Mouse (Mus musculus): ENCODE measurements around the gene Pecr. TPM values are rescaled to one million over a fixed set of nuclear protein-coding genes. Genes with fewer than 3 reads are reported as not detected.
A peak's percentile ranks its signal among the peaks of the same experiment; 100 is the strongest.

Pecr gene
- polyA plus RNA-seq, 1 experiment from 2014 or later: 12.8 TPM

- H3K4me1 ChIP-seq: peaks cover 14% of the 10 kb centered on the region
- ATAC-seq (ENCODE audit: low FRiP score, low read depth): peak; percentile 98
- peak within 1 kb of the TSS; percentile 67 for H3K9ac ChIP-seq (replicated peaks)
- H3K27ac ChIP-seq (replicated peaks): peak within 1 kb of the TSS; percentile 81
- peak within 1 kb of the TSS; percentile 57 for H3K4me2 ChIP-seq (replicated peaks)
- peak within 1 kb of the TSS; percentile 52 for H3K4me3 ChIP-seq
- WGBS: under 1% methylated on average over 21 of the region's 21 CpGs
- no peaks in the 10 kb centered on the region for H3K9me3 ChIP-seq
- H3K27me3 ChIP-seq: no peaks in the 10 kb centered on the region
- H3K36me3 ChIP-seq: peaks cover 6% of the 10 kb centered on the region; the same call in 1 of the 2 replicates
These were observed 23.2 kb upstream of the Pecr start, which contains the start of gene Xrcc5 for GRCm38 (mm10) chr1:72307317-72307798. Gene Xrcc5, plus strand, starts transcription at chr1:72307421.

- Histone ChIP-seq H3K4me3 (peak overlapping the region; percentile 52), H3K9me3 (no peaks in the 10 kb centered on the region), H3K36me3 (no peaks in the 10 kb centered on the region; the same call in 1 of the 2 replicates), H3K4me2 (replicated peaks) (peak overlapping the region; percentile 57), H3K9ac (replicated peaks) (peak overlapping the region; percentile 67; the same call in 1 of the 2 replicates), H3K4me1 (peaks cover 14% of the 10 kb centered on the region), H3K27me3 (no peaks in the 10 kb centered on the region), H3K27ac (replicated peaks) (peak overlapping the region; percentile 81)
- WGBS: 3% methylated on average over 11 of the region's 11 CpGs
- ATAC-seq (ENCODE audit: low FRiP score, low read depth): peak; percentile 86
These were observed 22.6 kb upstream of the Pecr start for GRCm38 (mm10) chr1:72306679-72307181.

- 60% methylated on average over 3 of the region's 3 CpGs for WGBS
These were observed 22.1 kb upstream of the Pecr start for GRCm38 (mm10) chr1:72306241-72306640.

DNA sequence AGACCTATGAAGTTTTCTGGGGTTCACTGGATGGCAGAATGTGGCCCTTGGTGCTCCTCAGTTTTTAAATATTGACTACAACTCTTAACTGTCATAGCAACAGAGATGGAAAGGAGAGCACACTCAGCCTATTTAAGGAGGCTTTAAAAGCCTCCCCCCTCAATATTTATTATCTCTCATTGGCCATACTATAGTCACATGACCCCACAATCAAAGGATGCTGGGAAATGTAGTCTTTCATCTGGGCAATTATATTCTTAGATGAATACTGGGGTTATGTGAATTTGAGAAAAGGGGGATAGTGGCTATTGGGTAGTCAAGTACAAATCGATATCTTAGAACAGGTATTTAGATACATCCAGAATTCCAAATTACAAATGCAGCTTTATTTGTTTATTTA lies 17.7 kb upstream of the Pecr start:
- Histone ChIP-seq H3K27me3 (no peaks in the 10 kb centered on the region), H3K36me3 (peaks cover 26% of the 10 kb centered on the region), H3K9me3 (no peaks in the 10 kb centered on the region), H3K9ac (replicated peaks) (no peak overlapping the region), H3K4me3 (no peak overlapping the region), H3K4me2 (replicated peaks) (no peak overlapping the region), H3K4me1 (peaks cover 4% of the 10 kb centered on the region; the same call in 1 of the 2 replicates), H3K27ac (replicated peaks) (no peak overlapping the region)
- WGBS: 92% methylated on average over 1 of the region's 1 CpGs
- no peak for ATAC-seq (ENCODE audit: low FRiP score, low read depth)

More at GRCm38 (mm10) chr1:72306241-72306640, 22.1 kb upstream of the Pecr start:
- H3K27me3 ChIP-seq: no peaks in the 10 kb centered on the region
- H3K4me2 ChIP-seq (replicated peaks): peak overlapping the region; percentile 57; the same call in 1 of the 2 replicates
- no peaks in the 10 kb centered on the region for H3K9me3 ChIP-seq
- no peak overlapping the region for H3K4me3 ChIP-seq
- H3K4me1 ChIP-seq: peaks cover 14% of the 10 kb centered on the region
- no peaks in the 10 kb centered on the region for H3K36me3 ChIP-seq
- no peak overlapping the region for H3K9ac ChIP-seq (replicated peaks)
- 0 out of 2 replicates have a peak overlapping the region, but pooled peaks have one; percentile 20 for H3K27ac ChIP-seq (replicated peaks)
- ATAC-seq (ENCODE audit: low FRiP score, low read depth): no peak

DNA sequence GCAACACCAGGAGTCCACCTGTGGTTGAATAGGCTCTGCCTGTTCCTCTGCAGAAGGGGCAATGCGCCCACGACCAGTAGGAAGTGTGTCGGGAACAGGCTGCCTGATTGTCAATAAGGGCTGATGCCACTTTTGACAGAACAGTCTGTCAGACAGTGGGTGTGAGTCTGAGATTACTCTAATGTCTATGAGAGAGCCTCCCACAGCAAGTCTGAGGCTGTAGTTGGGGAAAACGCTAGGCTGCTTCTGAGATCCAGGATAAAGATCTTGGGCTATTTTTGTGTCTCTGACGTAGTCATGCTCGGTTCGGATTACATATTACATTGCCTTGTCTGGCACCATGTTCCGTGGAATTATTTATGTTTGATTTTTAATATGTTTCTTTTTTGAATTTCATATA lies 11.6 kb upstream of the Pecr start:
- no peak for ATAC-seq (ENCODE audit: low FRiP score, low read depth)
- Histone ChIP-seq H3K4me3 (no peak overlapping the region), H3K27me3 (no peaks in the 10 kb centered on the region), H3K27ac (replicated peaks) (no peak overlapping the region), H3K4me1 (no peaks in the 10 kb centered on the region), H3K36me3 (peaks cover 23% of the 10 kb centered on the region), H3K9me3 (no peaks in the 10 kb centered on the region), H3K9ac (replicated peaks) (no peak overlapping the region), H3K4me2 (replicated peaks) (no peak overlapping the region)
- WGBS: 86% methylated on average over 8 of the region's 8 CpGs

- no peaks in the 10 kb centered on the region for H3K27me3 ChIP-seq
- no peak overlapping the region for H3K4me3 ChIP-seq
- no peaks in the 10 kb centered on the region for H3K4me1 ChIP-seq
- no peak overlapping the region for H3K9ac ChIP-seq (replicated peaks)
- no peaks in the 10 kb centered on the region for H3K9me3 ChIP-seq
- WGBS: 80% methylated on average over 4 of the region's 4 CpGs
- no peak overlapping the region for H3K4me2 ChIP-seq (replicated peaks)
- H3K36me3 ChIP-seq: 0 out of 2 replicates have a peak, but pooled peaks cover 6% of the 10 kb centered on the region
- ATAC-seq (ENCODE audit: low FRiP score, low read depth): no peak
- H3K27ac ChIP-seq (replicated peaks): no peak overlapping the region
These were observed 10.0 kb upstream of the Pecr start for GRCm38 (mm10) chr1:72293869-72294663.

GRCm38 (mm10) chr1:72291925-72292324 lies 7.8 kb upstream of the Pecr start:
- WGBS: 88% methylated on average over 2 of the region's 2 CpGs
- H3K4me1 ChIP-seq: peaks cover 9% of the 10 kb centered on the region
- H3K9me3 ChIP-seq: no peaks in the 10 kb centered on the region
- H3K4me3 ChIP-seq: no peak overlapping the region
- no peak for ATAC-seq (ENCODE audit: low FRiP score, low read depth)
- H3K4me2 ChIP-seq (replicated peaks): no peak overlapping the region
- no peak overlapping the region for H3K9ac ChIP-seq (replicated peaks)
- no peak overlapping the region for H3K27ac ChIP-seq (replicated peaks)
- H3K27me3 ChIP-seq: no peaks in the 10 kb centered on the region
- no peaks in the 10 kb centered on the region for H3K36me3 ChIP-seq

DNA sequence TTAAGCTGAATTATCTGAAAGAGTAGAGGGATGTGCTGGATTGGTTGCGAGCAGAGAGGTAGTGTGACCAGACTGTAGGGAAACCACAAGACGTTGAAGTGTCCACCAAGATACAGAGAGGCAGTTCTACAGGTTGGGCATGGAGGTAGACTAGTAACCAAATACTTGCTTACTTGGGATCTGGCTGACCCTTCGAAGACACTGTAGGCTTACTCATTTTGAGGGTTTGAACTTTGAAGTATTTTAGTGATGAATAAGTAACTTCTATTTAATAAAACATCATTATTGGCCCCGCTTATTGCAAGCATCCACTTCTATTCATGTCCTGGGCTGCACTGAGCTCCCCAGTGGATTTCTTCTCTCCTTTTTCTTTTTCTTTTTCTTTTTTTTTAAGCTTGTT lies 7.3 kb upstream of the Pecr start:
- no peaks in the 10 kb centered on the region for H3K36me3 ChIP-seq
- H3K9ac ChIP-seq (replicated peaks): no peak overlapping the region
- no peak overlapping the region for H3K4me2 ChIP-seq (replicated peaks)
- H3K4me1 ChIP-seq: peaks cover 14% of the 10 kb centered on the region
- WGBS: 92% methylated on average over 4 of the region's 4 CpGs
- H3K27me3 ChIP-seq: no peaks in the 10 kb centered on the region
- no peaks in the 10 kb centered on the region for H3K9me3 ChIP-seq
- no peak for ATAC-seq (ENCODE audit: low FRiP score, low read depth)
- no peak overlapping the region for H3K4me3 ChIP-seq
- H3K27ac ChIP-seq (replicated peaks): no peak overlapping the region

- WGBS: 92% methylated on average over 4 of the region's 4 CpGs
- no peaks in the 10 kb centered on the region for H3K27me3 ChIP-seq
- H3K9me3 ChIP-seq: no peaks in the 10 kb centered on the region
- no peak for ATAC-seq (ENCODE audit: low FRiP score, low read depth)
- peaks cover 19% of the 10 kb centered on the region for H3K4me1 ChIP-seq
- H3K4me2 ChIP-seq (replicated peaks): no peak overlapping the region
- no peak overlapping the region for H3K27ac ChIP-seq (replicated peaks)
- no peak overlapping the region for H3K9ac ChIP-seq (replicated peaks)
- no peak overlapping the region for H3K4me3 ChIP-seq
- H3K36me3 ChIP-seq: no peaks in the 10 kb centered on the region
These were observed 6.8 kb upstream of the Pecr start for GRCm38 (mm10) chr1:72290896-72291295.

GRCm38 (mm10) chr1:72288527-72289150 lies 4.5 kb upstream of the Pecr start:
- Histone ChIP-seq H3K9me3 (no peaks in the 10 kb centered on the region), H3K36me3 (no peaks in the 10 kb centered on the region), H3K27me3 (no peaks in the 10 kb centered on the region), H3K4me1 (peaks cover 32% of the 10 kb centered on the region), H3K27ac (replicated peaks) (no peak overlapping the region), H3K4me3 (no peak overlapping the region), H3K4me2 (replicated peaks) (no peak overlapping the region), H3K9ac (replicated peaks) (no peak overlapping the region)
- 85% methylated on average over 4 of the region's 4 CpGs for WGBS
- ATAC-seq (ENCODE audit: low FRiP score, low read depth): no peak

DNA sequence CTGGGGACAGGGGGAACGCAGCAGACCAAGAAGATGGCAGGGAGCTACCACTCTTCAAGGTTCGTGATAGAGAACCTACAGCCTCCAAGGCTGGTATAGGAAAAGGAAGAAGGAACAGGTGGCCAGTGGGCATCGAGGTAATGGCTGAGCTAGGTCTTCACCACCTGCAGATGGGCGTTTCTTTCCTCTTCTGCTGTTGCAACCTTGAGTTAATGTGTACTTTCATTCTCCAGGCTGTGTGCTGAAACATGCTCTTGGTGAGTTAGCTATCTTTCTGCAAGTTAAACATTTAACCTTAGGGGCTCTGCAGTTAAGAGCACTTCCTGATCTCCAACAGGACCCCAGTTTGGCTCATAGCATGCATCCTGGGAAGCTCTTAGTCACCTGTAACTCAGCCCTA lies 3.8 kb upstream of the Pecr start:
- Histone ChIP-seq H3K9me3 (no peaks in the 10 kb centered on the region), H3K9ac (replicated peaks) (no peak overlapping the region), H3K27me3 (no peaks in the 10 kb centered on the region), H3K4me2 (replicated peaks) (no peak overlapping the region), H3K36me3 (no peaks in the 10 kb centered on the region), H3K4me3 (no peak overlapping the region), H3K27ac (replicated peaks) (no peak overlapping the region), H3K4me1 (peaks cover 32% of the 10 kb centered on the region)
- no peak for ATAC-seq (ENCODE audit: low FRiP score, low read depth)
- WGBS: 85% methylated on average over 4 of the region's 4 CpGs

DNA sequence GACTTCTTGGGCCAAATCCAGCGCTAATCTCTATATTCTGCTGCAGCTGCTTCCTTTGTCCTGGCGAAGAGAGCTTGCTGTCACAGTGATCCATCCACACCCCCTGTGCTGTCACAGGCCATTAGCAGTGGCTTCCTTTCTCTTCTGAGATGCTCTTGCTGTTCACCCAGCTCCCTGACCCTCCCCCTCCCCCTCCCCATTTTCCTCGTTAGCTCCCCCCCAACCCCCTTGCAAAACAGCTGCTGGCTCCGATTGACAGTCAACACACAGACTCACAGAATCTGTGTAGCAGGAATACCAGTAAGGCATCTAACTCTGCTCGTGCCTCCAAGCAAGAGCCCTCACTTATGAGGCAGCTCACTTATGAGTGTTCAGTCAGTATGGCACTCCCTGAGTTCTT lies 2.8 kb upstream of the Pecr start:
- peak overlapping the region; percentile 44 for H3K9ac ChIP-seq (replicated peaks)
- no peaks in the 10 kb centered on the region for H3K9me3 ChIP-seq
- no peak overlapping the region for H3K4me3 ChIP-seq
- ATAC-seq (ENCODE audit: low FRiP score, low read depth): peak; percentile 62
- peaks cover 32% of the 10 kb centered on the region for H3K4me1 ChIP-seq
- no peaks in the 10 kb centered on the region for H3K36me3 ChIP-seq
- H3K27ac ChIP-seq (replicated peaks): peak overlapping the region; percentile 89
- peak overlapping the region; percentile 87 for H3K4me2 ChIP-seq (replicated peaks)
- WGBS: 12% methylated on average over 5 of the region's 5 CpGs
- H3K27me3 ChIP-seq: no peaks in the 10 kb centered on the region
